Mouse (Mus musculus): ENCODE measurements at regions not wholly inside any gene's neighbourhood (a gene's known extent, or its start where the extent isn't known, plus 50 kb on each side); places are given as distances from the start of the nearest gene placed in this dataset.

- ATAC-seq (ENCODE audit: low FRiP score, low read depth) (no peak), DNase-seq (ENCODE audit: low spot score) (no peak)
- no peak for TF ChIP-seq POLR2A (IDR thresholded peaks at IDR 0.05; ENCODE audit: borderline replicate concordance, extremely low read depth, insufficient read depth, insufficient read length)
- Histone ChIP-seq H3K27ac (replicated peaks; ENCODE audit: low read depth, low read length) (no peak overlapping the region), H3K9ac (ENCODE audit: low read depth, low read length, severe bottlenecking) (no peak overlapping the region), H3K4me2 (replicated peaks; ENCODE audit: low read depth, low read length, severe bottlenecking) (no peak overlapping the region), H3K4me3 (replicated peaks; ENCODE audit: low read length) (no peak overlapping the region), H3K4me1 (ENCODE audit: control insufficient read depth, insufficient read depth, low read length) (no peaks in the 10 kb centered on the region), H3K36me3 (ENCODE audit: control insufficient read depth, insufficient read depth, low read length) (no peaks in the 10 kb centered on the region), H3K27me3 (ENCODE audit: control insufficient read depth, insufficient read depth, low read length) (no peaks in the 10 kb centered on the region), H3K9me3 (ENCODE audit: control insufficient read depth, low read length) (no peaks in the 10 kb centered on the region)
- WGBS = 90% methylated on average over 2 of the region's 2 CpGs
These were observed 535.2 kb upstream of the Zwint start for GRCm38 (mm10) chr10:72119447-72119846.

GRCm38 (mm10) chr10:72132407-72132806 lies 522.2 kb upstream of the Zwint start:
- 70% methylated on average over 2 of the region's 2 CpGs for WGBS
- Histone ChIP-seq H3K27me3 (ENCODE audit: control insufficient read depth, insufficient read depth, low read length) (no peaks in the 10 kb centered on the region), H3K9ac (ENCODE audit: low read depth, low read length, severe bottlenecking) (no peak overlapping the region), H3K4me3 (replicated peaks; ENCODE audit: low read length) (no peak overlapping the region), H3K36me3 (ENCODE audit: control insufficient read depth, insufficient read depth, low read length) (no peaks in the 10 kb centered on the region), H3K27ac (replicated peaks; ENCODE audit: low read depth, low read length) (no peak overlapping the region), H3K4me2 (replicated peaks; ENCODE audit: low read depth, low read length, severe bottlenecking) (no peak overlapping the region), H3K9me3 (ENCODE audit: control insufficient read depth, low read length) (no peaks in the 10 kb centered on the region), H3K4me1 (ENCODE audit: control insufficient read depth, insufficient read depth, low read length) (no peaks in the 10 kb centered on the region)
- DNase-seq (ENCODE audit: low spot score) (no peak), ATAC-seq (ENCODE audit: low FRiP score, low read depth) (no peak)
- TF ChIP-seq POLR2A (IDR thresholded peaks at IDR 0.05; ENCODE audit: borderline replicate concordance, extremely low read depth, insufficient read depth, insufficient read length) = no peak

All from limb, embryonic 14.5 days (tissue).